Mouse (Mus musculus): ENCODE measurements around the gene Ing4. TPM values are rescaled to one million over a fixed set of nuclear protein-coding genes. Genes with fewer than 3 reads are reported as not detected.
"Not testable (repeated sequence)": the region's sequence is repeated elsewhere in the genome, so short reads cannot be mapped to it uniquely, and the experiment has no call there.

The Ing4 gene
- polyA plus RNA-seq, 1 experiment from 2014 or later, result 77.6 TPM

DNA sequence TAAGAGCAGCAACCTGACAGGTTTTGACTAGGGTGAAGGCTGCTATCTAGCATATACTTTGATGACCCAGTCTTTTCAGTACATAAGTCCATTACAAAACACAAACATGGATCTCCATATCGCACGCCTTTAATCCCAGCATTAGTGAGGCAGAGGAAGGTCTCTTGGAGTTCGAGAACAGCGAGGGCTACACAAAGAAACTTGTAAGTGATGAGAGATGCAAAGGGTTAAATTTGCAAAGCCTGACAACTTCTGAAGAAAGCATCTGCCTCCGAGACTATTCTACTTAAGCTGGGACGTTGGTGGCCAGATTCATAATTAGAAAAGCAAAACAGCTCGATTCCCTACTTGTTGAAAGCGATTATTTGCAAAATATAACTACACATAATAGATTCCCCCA lies 429 bp upstream of the Ing4 start:
- in situ Hi-C loops (cut with MboI; ENCODE audit: low pct_unique_long_range_greater_than_20kb), result no loop called here
- DNase-seq (ENCODE audit: low read depth, low spot score), result no peak
- ChIA-PET CTCF (interaction anchor here (1.1 to 1.9 kb wide), 3 partner anchors 9 to 49 kb away, joined by 3 to 6 read pairs (median 3); no protein-coding TSS in a partner anchor), POLR2A (interaction anchor here (0.7 to 1.2 kb wide), 4 partner anchors 30 to 102 kb away, joined by 3 to 5 read pairs (median 4); partner anchors contain the start of gene Zfp384)
- no peak for TF ChIP-seq CTCF (IDR thresholded peaks at IDR 0.05)
- ATAC-seq, result no peak
- H3K27me3 ChIP-seq, result no peaks in the 10 kb centered on the region

GRCm38 (mm10) chr6:125040221-125040620 lies 661 bp downstream of the Ing4 start:
- DNase-seq (ENCODE audit: low read depth, low spot score), result no peak
- no peak for TF ChIP-seq CTCF (IDR thresholded peaks at IDR 0.05)
- CTCF ChIA-PET, result no interaction called here
- POLR2A ChIA-PET, result no interaction called here
- in situ Hi-C loops (cut with MboI; ENCODE audit: low pct_unique_long_range_greater_than_20kb), result loop anchor here (5.0 kb wide), 1 partner anchor 42 kb away; no protein-coding TSS in a partner anchor
- no peak for ATAC-seq
- H3K27me3 ChIP-seq, result no peaks in the 10 kb centered on the region

- no peak for DNase-seq (ENCODE audit: low read depth, low spot score)
- H3K27me3 ChIP-seq, result no peaks in the 10 kb centered on the region
- ChIA-PET CTCF (interaction anchor here (0.9 kb wide), 1 partner anchor 10 kb away, joined by 3 read pairs; no protein-coding TSS in a partner anchor), POLR2A (no interaction called here)
- no peak for ATAC-seq
- in situ Hi-C loops (cut with MboI; ENCODE audit: low pct_unique_long_range_greater_than_20kb), result loop anchor here (5.0 kb wide), 1 partner anchor 41 kb away; no protein-coding TSS in a partner anchor
- TF ChIP-seq CTCF (IDR thresholded peaks at IDR 0.05), result no peak
Measured at GRCm38 (mm10) chr6:125041047-125041446, 1.5 kb downstream of the Ing4 start.

DNA sequence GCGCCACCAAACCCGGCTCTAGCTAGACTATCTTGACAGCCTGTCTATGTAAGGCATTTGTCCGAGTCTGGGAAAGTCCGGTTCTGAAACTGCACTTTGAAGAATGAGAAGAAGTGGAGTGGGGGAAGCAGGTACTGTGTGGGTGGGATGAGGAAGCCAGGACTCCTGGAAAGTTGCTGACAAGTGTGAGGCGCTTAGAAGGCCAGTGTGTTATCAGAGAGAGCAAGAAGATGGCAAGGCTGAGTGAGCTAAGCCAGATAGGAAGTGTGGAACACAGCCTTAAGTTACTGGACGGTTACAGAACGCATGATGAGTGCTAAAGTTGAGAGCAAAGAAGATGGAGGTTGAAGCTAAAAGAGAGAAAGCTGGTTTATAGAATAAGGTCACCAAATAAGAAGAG lies 2.5 kb downstream of the Ing4 start:
- no peak for TF ChIP-seq CTCF (IDR thresholded peaks at IDR 0.05)
- DNase-seq (ENCODE audit: low read depth, low spot score) (no peak), ATAC-seq (no peak)
- H3K27me3 ChIP-seq, result no peaks in the 10 kb centered on the region
- POLR2A ChIA-PET, result no interaction called here
- in situ Hi-C loops (cut with MboI; ENCODE audit: low pct_unique_long_range_greater_than_20kb), result loop anchor here (5.0 kb wide), 1 partner anchor 40 kb away; no protein-coding TSS in a partner anchor
- CTCF ChIA-PET, result interaction anchor here (0.7 to 0.9 kb wide), 2 partner anchors 9 to 43 kb away, joined by 3 read pairs; no protein-coding TSS in a partner anchor

- no peaks in the 10 kb centered on the region for H3K27me3 ChIP-seq
- ChIA-PET POLR2A (no interaction called here), CTCF (interaction anchor here (0.7 to 2.5 kb wide), 15 partner anchors 9 to 215 kb away, joined by 3 to 8 read pairs (median 4); no protein-coding TSS in a partner anchor)
- no peak for ATAC-seq
- TF ChIP-seq CTCF (IDR thresholded peaks at IDR 0.05), result no peak
- in situ Hi-C loops (cut with MboI; ENCODE audit: low pct_unique_long_range_greater_than_20kb), result no loop called here
- DNase-seq (ENCODE audit: low read depth, low spot score), result no peak
Measured at GRCm38 (mm10) chr6:125046691-125047090, 7.1 kb downstream of the Ing4 start.

DNA sequence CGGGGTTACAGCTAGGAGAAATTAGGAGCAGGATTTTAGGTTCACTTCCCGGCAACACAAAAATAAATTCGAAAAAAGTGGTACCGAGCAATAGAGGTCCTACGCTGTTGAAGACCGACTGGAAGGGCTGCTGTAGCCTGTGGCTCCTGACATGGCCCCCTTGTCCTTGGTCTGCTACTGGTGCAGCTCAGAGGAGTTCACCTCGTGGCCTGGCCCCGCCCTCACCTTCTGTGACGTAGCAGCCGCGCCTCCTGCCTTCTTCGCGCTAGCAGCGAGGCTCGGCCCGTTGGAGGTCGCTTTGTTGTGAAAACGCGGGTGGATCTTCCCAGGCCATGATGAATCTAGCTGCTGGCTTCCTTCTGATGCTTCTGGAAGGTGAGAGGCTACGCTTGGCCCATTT lies 10.1 kb downstream of the Ing4 start, which contains the start of gene Acrbp:
TSS of gene Acrbp (plus strand) at position 12 of the 400 bp plus-strand sequence.
- ChIA-PET POLR2A (interaction anchor here (1.3 kb wide), 1 partner anchor 24 kb away, joined by 5 read pairs; no protein-coding TSS in a partner anchor), CTCF (no interaction called here)
- ATAC-seq (no peak), DNase-seq (ENCODE audit: low read depth, low spot score) (no peak)
- H3K27me3 ChIP-seq, result no peaks in the 10 kb centered on the region
- in situ Hi-C loops (cut with MboI; ENCODE audit: low pct_unique_long_range_greater_than_20kb), result no loop called here
- no peak for TF ChIP-seq CTCF (IDR thresholded peaks at IDR 0.05)

- POLR2A ChIA-PET, result no interaction called here
- H3K27me3 ChIP-seq, result no peaks in the 10 kb centered on the region
- TF ChIP-seq CTCF (IDR thresholded peaks at IDR 0.05), result no peak
- CTCF ChIA-PET, result interaction anchor here (1.6 kb wide), 1 partner anchor 10 kb away, joined by 3 read pairs; no protein-coding TSS in a partner anchor
- ATAC-seq (no peak), DNase-seq (ENCODE audit: low read depth, low spot score) (no peak)
- in situ Hi-C loops (cut with MboI; ENCODE audit: low pct_unique_long_range_greater_than_20kb), result no loop called here
Measured at GRCm38 (mm10) chr6:125051237-125051636, 11.7 kb downstream of the Ing4 start.

GRCm38 (mm10) chr6:125061493-125061892 lies 21.9 kb downstream of the Ing4 start:
- TF ChIP-seq CTCF (IDR thresholded peaks at IDR 0.05), result no peak
- ATAC-seq (no peak), DNase-seq (ENCODE audit: low read depth, low spot score) (no peak)
- in situ Hi-C loops (cut with MboI; ENCODE audit: low pct_unique_long_range_greater_than_20kb), result no loop called here
- no peaks in the 10 kb centered on the region for H3K27me3 ChIP-seq
- POLR2A ChIA-PET, result no interaction called here
- CTCF ChIA-PET, result interaction anchor here (1.4 to 2.2 kb wide), 2 partner anchors 14 to 50 kb away, joined by 3 to 5 read pairs; no protein-coding TSS in a partner anchor

DNA sequence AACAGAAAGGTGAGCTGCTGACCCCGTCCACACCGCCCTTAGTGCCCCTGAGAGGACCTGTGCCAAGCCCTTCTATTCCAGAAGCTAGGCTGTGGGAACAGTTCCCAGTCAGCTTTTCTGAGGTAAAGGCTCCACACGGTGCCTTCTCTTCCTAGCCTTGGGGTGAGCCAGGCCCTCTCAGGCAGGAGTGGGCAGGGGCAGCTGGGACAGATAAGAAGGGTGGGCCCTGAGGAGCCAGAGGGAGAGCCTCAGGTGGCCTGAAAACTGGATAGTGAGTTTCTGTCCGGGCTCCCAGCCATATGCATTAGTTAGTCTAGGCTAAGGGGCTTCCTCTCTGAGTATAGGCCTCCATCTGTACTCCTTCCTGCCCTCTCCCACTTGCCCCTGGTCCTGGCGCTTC lies 23.0 kb downstream of the Ing4 start:
- H3K27me3 ChIP-seq, result no peaks in the 10 kb centered on the region
- ATAC-seq (no peak), DNase-seq (ENCODE audit: low read depth, low spot score) (no peak)
- CTCF ChIA-PET, result interaction anchor here (1.4 to 2.2 kb wide), 3 partner anchors 10 to 49 kb away, joined by 3 to 5 read pairs (median 5); no protein-coding TSS in a partner anchor
- POLR2A ChIA-PET, result no interaction called here
- in situ Hi-C loops (cut with MboI; ENCODE audit: low pct_unique_long_range_greater_than_20kb), result no loop called here
- no peak for TF ChIP-seq CTCF (IDR thresholded peaks at IDR 0.05)

DNA sequence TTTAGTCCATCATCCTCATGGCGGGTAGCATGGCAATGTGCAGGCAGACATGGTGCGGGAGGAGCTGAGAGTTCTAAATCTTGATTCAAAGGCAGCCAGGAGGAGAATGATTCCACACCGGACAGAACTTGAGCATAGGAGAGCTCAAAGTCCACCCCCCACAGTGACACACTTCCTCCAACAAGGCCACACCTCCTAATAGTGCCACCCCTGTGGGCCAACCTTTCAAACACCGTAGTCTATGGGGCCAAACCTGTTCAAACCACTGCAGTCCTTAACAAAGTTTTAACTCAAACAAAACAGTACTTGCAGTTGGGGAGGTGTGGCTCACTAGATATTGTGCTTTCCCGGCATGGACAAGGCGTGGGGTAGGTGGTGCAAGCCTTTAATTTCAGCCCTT lies 24.3 kb downstream of the Ing4 start:
- in situ Hi-C loops (cut with MboI; ENCODE audit: low pct_unique_long_range_greater_than_20kb), result no loop called here
- TF ChIP-seq CTCF (IDR thresholded peaks at IDR 0.05), result no peak
- CTCF ChIA-PET, result interaction anchor here (0.9 to 1.6 kb wide), 2 partner anchors 11 to 17 kb away, joined by 4 to 5 read pairs; no protein-coding TSS in a partner anchor
- no peaks in the 10 kb centered on the region for H3K27me3 ChIP-seq
- no peak for DNase-seq (ENCODE audit: low read depth, low spot score)
- no peak for ATAC-seq
- POLR2A ChIA-PET, result no interaction called here

DNA sequence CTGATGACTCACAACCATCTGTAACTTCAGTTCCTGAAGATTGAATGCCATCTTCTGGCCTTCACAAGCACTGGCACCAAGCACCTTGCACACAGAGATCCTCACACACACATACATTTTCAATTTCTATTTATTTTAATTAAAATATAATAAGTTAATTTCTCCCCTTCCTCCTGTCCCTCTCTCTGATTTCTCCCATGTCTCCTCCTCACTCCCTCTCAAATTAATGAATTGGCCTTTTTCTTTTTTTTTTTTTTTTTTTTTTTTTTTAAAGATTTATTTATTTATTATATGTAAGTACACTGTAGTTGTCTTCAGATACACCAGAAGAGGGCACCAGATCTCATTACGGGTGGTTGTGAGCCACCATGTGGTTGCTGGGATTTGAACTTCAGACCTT lies 25.7 kb downstream of the Ing4 start:
- CTCF ChIA-PET; H3K27me3 ChIP-seq; ATAC-seq; DNase-seq (ENCODE audit: low read depth, low spot score); in situ Hi-C loops (cut with MboI; ENCODE audit: low pct_unique_long_range_greater_than_20kb): not testable (repeated sequence)
- POLR2A ChIA-PET, result interaction anchor here (0.6 kb wide), 1 partner anchor 171 kb away, joined by 4 read pairs; no protein-coding TSS in a partner anchor
